Mouse (Mus musculus) heart, adult 2 months (tissue): ENCODE results near the gene Atg7.

Experiments
- CTCF ChIP-seq: fragments of 200-600 bp; IDR thresholded peaks from 2 replicates; pipeline ENCODE4 v1.8.1; 2022; ENCODE audit warnings: antibody characterized with exemption, mild to moderate bottlenecking, moderate library complexity
- POLR2A ChIP-seq: fragments of 200-500 bp; IDR thresholded peaks from 2 replicates; pipeline ENCODE4 v1.6.1; 2011; ENCODE audit warnings: mild to moderate bottlenecking, low read depth, low read length, control low read depth; ENCODE audit not compliant: insufficient read depth

GRCm38 (mm10) chr6:114899652-114900051 is 256.8 kb downstream of the Atg7 start:
- TF ChIP-seq POLR2A: no peak
- no peak for TF ChIP-seq CTCF
